Mouse (Mus musculus) megakaryocyte, embryonic 14.5 days (primary cell): ENCODE results near the gene Hat1.

Experiments used
- FLI1 ChIP-seq: IDR thresholded peaks from 2 replicates; pipeline ENCODE4 v1.6.1; 2012; ENCODE audit warnings: low read length, inconsistent platforms, mixed read lengths
- GATA1 ChIP-seq: IDR thresholded peaks from 3 replicates; pipeline ENCODE4 v1.6.1; 2012; ENCODE audit warnings: mixed read lengths, low read length, inconsistent platforms, borderline replicate concordance

DNA sequence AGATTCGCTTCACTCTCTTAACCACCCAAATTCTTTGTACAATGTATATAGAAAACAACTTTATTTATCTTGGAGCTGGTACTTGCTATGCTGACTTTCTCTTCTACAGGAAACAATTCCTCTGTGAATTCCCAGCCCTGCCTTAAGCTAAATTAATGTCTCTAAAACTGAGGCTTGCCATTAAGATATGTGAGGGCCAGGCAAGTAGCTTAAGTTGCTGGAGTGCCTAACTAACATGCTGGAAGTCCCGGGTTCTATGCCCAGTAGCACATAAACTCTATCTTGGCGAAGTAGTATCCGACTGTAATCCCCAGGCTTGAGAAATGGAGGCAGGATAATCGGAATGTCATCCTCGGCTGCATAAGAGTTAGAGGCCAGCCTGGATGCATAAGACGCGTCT, 20.7 kb upstream of the Hat1 start:
- TF ChIP-seq GATA1: no peak
- no peak for TF ChIP-seq FLI1
